Mouse (Mus musculus): ENCODE measurements around the gene Slc16a4. TPM values are rescaled to one million over a fixed set of nuclear protein-coding genes. Genes with fewer than 3 reads are reported as not detected.
"Not testable (repeated sequence)": the region's sequence is repeated elsewhere in the genome, so short reads cannot be mapped to it uniquely, and the experiment has no call there.

Slc16a4 gene
- total RNA-seq, 2 experiments from 2014 or later, result 0.18 to 0.25 TPM

GRCm38 (mm10) chr3:107286123-107286522, 4.9 kb upstream of the Slc16a4 start:
- DNase-seq, result no peak
- intact Hi-C loops (cut with DNase I; ENCODE audit: low total_unique reads), result no loop called here

DNA sequence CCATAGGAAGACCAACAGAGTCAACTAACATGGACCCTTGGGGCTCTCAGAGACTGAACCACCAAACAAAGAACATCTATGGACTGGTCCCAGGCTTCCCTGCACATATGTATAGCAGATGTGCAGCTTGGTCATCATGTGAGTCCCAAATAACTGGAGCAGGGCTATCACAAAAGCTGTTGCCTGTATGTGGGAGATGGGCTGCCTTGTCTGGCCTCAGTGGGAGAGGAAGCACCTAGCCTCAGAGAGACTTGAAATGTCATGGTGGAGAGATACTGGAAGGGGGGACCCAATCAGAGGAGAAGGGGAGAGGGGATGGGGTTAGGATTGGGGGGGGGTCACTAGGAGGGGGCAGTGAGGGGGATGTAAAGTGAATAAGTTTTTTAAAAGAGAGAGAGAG, 3.7 kb upstream of the Slc16a4 start:
- no peak for DNase-seq
- intact Hi-C loops (cut with DNase I; ENCODE audit: low total_unique reads), result no loop called here

DNA sequence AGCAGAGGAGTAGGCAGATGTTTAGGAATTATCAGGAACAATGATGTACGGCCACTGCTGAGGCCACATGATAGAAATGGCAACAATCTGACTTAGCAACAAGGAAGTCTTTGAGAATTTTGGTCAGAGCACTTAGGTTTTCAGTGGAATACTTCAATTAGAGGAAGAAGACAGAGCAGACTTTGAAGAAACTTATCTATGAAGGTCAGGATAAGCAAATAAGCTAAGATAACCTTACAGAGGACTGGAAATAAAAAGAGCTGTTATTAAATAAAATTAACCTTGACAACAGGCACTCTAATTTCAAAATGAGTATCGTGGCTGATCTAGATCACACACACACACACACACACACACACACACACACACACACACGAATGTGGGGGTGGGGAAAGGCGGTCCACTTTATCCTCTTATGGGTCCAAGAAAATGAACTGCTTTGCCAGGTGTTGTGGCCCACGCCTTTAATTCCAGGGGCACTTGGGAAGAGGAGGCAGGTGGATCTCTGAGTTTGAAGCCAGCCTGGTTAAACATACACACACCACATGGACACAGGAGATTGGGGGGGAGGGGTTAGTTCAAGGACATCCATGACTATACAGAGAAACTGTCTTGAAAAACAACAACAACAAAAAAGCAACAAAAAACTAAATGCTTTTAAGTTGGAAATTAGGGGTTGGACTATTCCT, 4.8 kb downstream of the Slc16a4 start:
- intact Hi-C loops (cut with DNase I; ENCODE audit: low total_unique reads), result no loop called here
- DNase-seq, result no peak

DNA sequence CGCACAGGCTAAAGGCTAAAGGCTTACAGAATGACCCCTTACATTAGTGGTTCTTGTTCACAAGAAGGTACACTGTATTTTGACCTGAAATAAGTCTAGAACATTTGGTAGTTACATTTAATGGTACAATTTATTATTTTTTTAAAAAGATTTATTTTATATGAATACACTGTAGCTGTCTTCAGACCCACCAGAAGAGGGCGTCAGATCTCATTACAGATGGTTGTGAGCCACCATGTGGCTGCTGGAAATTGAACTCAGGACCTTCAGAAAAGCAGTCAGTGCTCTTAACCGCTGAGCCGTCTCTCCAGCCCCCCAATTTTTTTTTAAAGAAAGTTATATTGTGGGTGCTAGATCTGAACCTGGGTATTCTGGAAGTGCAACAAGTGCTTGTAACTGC, 5.9 kb downstream of the Slc16a4 start:
- DNase-seq; intact Hi-C loops (cut with DNase I; ENCODE audit: low total_unique reads): not testable (repeated sequence)

- intact Hi-C loops (cut with DNase I; ENCODE audit: low total_unique reads), result no loop called here
Measured at GRCm38 (mm10) chr3:107317338-107317737, 26.3 kb downstream of the Slc16a4 start.

DNA sequence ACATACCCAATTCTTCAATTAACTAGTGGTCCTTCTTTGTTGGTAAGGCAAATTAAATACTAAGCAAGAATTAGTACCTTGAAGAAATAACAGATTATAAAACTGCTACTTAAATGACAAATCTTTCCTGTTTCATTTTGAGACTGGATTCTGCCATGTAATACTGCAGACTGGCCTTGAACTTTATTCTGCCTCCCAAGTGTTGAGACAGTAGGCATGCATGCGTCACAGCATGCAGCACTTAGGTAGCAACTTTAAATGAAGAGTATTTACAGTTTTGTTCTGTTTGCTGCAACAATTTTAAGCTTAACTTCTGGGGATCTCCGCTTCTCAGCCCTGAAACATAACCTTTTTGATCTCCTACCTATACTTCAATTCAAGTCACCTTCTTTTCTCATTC, 30.1 kb downstream of the Slc16a4 start:
- intact Hi-C loops (cut with DNase I; ENCODE audit: low total_unique reads), result no loop called here
- no peak for DNase-seq

More at GRCm38 (mm10) chr3:107317338-107317737, 26.3 kb downstream of the Slc16a4 start:
- DNase-seq, result no peak

DNA sequence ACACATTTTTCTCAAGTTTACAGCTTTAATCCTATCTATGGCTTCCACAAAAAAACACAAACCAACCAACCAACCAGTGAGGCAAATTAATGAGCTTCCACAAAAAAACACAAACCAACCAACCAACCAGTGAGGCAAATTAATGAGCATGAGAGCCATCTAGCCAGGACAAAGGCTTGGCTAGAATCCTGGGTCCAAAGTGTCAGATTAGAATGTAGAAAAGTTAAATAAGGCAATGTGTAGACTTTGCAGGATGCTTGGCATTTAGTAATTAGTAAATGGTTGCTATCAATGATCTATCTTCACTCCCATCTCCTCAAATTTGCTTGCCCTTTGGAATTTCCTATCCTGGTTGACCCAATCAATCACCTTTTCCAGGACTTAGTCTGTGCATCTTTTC, 30.7 kb downstream of the Slc16a4 start:
- DNase-seq, result no peak
- intact Hi-C loops (cut with DNase I; ENCODE audit: low total_unique reads), result no loop called here

DNA sequence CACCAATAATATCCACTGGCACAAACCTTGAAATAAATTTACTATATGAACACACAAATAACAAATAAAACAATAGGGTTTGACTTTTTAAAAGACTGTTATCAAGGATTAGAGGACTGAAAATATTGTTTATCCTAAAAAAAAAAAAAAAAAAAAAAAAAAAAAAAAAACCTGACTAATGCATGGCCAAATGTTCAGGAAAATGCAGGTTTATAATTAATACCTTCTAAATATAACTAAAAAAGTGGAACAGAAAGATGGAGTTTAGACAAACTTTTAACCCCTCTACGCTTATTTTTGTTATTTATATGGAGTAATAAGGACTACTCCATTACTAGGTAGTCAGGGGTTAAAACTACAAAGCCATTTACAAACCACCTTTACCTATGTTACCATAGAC, 35.4 kb downstream of the Slc16a4 start:
- intact Hi-C loops (cut with DNase I; ENCODE audit: low total_unique reads), result no loop called here

GRCm38 (mm10) chr3:107330503-107331424, 39.7 kb downstream of the Slc16a4 start:
- DNase-seq, result no peak
- intact Hi-C loops (cut with DNase I; ENCODE audit: low total_unique reads), result no loop called here

More for the DNA sequence above, 35.4 kb downstream of the Slc16a4 start:
- no peak for DNase-seq

DNA sequence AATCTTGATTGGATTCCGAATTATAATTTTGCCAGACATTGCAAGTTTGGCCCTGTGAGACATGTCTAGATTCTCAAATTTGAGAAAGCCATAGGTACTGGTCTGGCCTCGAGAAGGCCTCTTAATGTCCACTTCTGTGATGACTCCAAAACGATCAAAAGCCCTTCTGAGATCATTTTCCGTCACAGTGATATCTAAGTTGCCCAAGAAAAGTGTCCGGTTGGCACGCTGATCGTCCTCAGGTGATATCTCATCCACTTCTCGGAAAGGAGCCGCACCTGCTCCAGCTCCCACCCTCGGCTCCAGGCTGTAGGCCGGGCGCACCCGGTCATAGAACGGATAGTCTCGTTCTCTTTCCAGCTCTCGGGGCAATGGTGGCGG, 40.7 kb downstream of the Slc16a4 start:
- intact Hi-C loops (cut with DNase I; ENCODE audit: low total_unique reads), result no loop called here
- no peak for DNase-seq

GRCm38 (mm10) chr3:107332127-107332959, 41.3 kb downstream of the Slc16a4 start:
- intact Hi-C loops (cut with DNase I; ENCODE audit: low total_unique reads), result no loop called here

GRCm38 (mm10) chr3:107332960-107333380, 41.9 kb downstream of the Slc16a4 start:
- intact Hi-C loops (cut with DNase I; ENCODE audit: low total_unique reads), result no loop called here
- DNase-seq, result peak; percentile 94

More at GRCm38 (mm10) chr3:107332127-107332959, 41.3 kb downstream of the Slc16a4 start:
- peak; percentile 45 for DNase-seq

DNA sequence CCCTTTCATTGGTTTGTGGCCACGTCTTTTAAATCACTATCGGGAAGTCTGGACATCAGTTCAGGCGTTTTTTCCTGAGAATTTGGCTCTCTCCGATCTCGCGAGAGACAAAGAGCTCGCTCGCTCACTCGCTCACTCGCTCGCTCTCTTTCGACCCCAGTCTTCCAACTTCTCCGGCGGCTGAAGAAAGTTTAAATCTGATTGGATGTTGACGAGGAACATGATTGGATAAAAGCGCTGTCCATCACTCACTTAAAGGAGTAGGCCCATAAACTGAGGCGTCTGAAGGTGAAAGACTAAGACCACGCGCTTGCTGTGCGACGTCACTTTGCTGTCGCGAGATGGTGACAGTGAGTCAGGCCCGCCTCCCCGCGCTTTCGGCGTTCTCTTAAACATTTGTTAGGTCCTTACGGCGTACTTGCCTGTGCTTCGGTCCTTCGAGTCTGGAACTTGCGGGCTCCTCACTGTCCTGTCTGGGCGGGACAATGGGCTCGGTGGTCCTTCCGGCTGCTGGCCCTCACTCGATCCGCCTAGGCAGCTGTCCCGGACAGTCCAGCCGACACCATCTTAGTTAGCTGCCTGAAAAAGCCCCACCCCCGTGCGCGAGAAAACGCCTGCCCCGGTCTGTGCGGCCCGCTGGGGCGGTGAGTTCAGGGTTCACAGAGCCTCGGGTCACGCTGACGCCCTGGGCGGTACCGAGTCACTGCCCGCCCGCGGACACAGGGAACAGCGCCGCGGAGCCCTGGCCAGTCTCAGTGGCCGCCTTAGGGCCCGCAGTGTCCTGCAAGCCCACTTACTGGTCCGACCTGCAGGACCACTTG, 42.6 kb downstream of the Slc16a4 start, which contains the start of gene Rbm15:
Rbm15 (minus strand) TSS at position 293 of the 821 bp plus-strand sequence.
- DNase-seq, result peak; percentile 97
- intact Hi-C loops (cut with DNase I; ENCODE audit: low total_unique reads), result no loop called here

DNA sequence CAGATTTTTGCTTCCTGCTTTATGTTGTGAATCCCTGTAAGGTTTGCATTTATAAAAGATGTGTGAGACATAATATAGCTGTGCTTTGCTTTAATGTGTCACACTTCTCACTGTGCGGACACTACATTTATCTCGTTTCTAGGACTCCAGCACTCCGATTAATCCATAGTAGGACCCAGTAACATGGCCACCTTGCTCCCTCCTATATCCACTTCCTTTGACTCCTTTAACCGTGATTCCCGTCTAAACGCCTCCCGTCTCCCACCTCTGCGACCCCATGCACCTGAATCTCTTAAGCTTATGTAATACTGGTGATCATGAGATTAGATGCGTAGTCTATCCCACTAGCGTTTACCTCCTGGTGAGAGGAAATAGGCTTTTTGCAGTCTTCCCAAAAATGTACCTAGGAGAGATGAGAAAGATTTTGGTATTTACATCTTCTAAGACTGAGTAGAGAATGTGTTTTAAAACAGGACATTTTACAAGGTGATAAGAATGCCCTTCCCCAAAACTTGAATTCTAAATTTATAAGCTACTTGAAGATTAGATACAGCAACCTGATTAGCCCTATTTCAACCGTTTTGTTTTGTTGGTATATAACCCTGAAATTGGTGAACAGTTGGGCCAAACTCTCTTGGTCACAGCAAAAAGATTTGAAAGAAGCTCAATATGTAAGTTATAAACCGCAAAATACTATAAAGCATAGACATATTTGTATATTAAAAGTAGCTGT, 43.3 kb downstream of the Slc16a4 start:
- DNase-seq, result no peak
- intact Hi-C loops (cut with DNase I; ENCODE audit: low total_unique reads), result no loop called here

DNA sequence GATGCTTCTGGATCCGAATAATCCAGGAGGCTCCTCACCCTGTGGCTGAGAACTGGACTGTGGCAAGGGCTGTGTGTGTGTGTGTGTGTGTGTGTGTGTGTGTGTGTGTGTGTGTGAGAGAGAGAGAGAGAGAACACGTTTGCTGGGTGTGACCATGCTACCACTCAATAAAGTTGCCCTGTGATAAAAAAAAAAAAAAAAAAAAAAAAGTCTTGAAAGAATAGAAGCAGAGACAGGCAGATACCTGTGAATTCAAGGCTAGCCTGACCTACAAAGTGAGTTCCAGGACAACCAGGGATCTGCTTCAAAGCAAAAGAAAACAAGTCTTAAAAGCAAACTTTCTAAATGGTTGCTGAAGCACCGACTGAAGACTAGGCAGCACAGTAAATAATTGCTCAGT, 52.9 kb downstream of the Slc16a4 start:
- intact Hi-C loops (cut with DNase I; ENCODE audit: low total_unique reads), result no loop called here
- DNase-seq, result no peak

DNA sequence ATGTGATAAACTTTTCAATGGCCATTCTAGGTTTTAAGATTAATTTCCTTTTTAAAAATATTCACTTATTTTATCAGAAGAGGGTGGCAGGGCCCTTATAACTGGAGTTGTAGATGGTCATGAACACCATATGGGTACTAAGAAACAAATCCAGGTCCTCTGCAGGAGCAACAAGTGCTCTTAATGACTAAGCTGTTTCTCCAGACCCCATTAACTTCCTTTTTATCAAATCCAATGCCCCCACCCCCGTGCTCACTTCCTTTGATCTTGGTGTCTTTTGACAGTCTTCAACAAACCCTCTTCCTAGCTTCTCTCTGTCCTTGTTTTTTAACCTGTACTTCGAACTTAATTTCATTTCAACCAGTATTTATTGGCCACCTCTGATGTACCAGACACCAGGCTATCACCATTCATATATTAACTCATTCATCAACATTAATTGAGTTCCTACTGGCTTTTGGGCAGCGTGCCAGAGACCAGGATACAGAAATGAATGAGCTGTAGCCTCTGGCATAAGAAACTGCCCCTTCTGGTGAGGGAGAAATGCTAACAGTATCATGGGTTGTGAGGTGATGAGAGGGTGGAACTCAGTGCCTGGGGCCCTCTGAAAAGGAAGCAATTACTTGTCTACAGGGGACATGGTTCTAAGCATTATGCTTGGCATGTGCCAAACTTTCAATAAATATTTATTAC, 54.1 kb downstream of the Slc16a4 start:
- intact Hi-C loops (cut with DNase I; ENCODE audit: low total_unique reads), result no loop called here
- DNase-seq, result no peak

DNA sequence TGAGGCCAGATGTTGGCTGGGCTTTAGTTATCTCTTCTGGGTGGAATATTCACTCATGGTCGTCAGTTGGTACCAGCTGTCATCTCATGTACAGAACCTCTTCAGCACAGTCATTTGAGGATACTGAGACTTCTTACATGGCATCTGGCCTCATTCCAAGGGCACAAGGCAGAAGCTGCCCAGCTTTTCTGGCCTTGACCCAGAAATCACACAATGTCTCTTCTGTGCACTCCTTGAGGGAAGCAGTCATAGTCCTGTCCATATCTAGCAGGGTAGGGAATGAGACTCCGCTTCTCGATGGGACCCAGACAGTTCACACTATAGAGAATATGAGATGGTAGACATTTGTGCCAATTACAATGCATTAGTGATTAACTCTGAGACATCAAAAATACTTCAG, 58.0 kb downstream of the Slc16a4 start:
- no peak for DNase-seq
- intact Hi-C loops (cut with DNase I; ENCODE audit: low total_unique reads), result no loop called here

- no peak for DNase-seq
- intact Hi-C loops (cut with DNase I; ENCODE audit: low total_unique reads), result no loop called here
Measured at GRCm38 (mm10) chr3:107351706-107352105, 60.7 kb downstream of the Slc16a4 start.

Measured in gastrocnemius, postnatal 14 days (tissue).